Mouse (Mus musculus) urinary bladder, postnatal 4 days (tissue): ENCODE measurements around the gene Zbtb42.

Experiments
- DNase-seq, 2 experiments: peaks; one replicate each; pipeline ENCODE4 v3.0.0; 2021 to 2022; ENCODE audit warnings: low spot score in 2 of 2

Gene Zbtb42

DNA sequence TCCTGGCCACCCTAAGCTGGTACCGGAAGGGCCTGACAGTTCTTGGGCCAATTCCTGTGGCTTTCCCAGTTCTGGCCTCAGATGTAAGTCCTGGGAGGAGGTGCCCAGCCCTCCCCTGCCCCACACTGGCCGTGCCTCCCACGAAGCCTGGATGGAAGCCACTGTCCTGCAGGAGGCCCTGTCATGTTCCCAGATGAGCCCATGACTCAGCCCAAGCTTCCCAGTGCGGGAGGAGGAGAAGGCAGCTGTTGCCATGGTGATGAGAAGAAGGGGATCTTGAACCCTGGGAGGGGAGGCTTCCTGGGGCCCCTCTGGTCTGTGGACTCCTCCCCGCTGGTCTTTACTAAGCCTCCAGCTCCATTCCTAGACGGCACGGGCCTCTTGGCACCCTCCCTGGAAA lies 4.7 kb downstream of the Zbtb42 start:
- DNase-seq = no peak

DNA sequence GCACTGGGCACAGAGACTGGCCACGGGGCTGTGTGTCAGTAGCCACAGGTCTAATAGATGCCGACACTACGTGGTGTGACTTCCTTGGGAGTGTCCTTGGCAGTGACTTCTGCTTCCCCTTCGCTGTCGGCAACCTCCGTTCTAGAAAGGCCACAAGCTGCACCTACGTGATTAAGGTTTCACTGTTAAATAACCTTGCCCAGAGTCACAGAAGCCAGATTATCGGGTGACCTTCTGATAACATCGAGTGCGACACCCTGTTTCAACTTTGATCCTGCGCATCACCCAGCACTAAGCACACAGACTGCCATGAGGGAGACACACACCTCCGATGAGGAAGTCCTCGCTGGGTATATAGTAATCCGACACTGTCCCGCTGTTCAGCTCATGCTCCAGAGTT lies 9.8 kb downstream of the Zbtb42 start:
- DNase-seq = no peak

GRCm38 (mm10) chr12:112693185-112694126 lies 14.8 kb downstream of the Zbtb42 start:
- peak; percentile 93 to 94 for DNase-seq

DNA sequence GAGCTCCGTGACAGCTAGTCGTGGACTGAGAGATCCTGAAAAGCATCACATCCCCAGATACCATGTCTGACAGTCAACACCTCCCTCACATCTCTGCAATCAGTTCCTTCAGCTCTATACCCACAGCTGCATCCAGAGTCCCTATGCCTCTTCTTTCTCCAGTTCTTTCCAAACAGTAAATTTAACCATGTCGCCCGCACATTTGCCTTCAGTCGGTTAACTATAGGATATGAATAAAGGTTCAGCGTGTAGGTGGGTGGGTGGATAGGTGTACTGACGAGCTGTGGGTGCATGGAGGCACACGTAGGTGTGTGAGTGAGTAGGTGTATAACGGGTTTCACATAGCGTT lies 15.5 kb downstream of the Zbtb42 start:
- DNase-seq = no peak

DNA sequence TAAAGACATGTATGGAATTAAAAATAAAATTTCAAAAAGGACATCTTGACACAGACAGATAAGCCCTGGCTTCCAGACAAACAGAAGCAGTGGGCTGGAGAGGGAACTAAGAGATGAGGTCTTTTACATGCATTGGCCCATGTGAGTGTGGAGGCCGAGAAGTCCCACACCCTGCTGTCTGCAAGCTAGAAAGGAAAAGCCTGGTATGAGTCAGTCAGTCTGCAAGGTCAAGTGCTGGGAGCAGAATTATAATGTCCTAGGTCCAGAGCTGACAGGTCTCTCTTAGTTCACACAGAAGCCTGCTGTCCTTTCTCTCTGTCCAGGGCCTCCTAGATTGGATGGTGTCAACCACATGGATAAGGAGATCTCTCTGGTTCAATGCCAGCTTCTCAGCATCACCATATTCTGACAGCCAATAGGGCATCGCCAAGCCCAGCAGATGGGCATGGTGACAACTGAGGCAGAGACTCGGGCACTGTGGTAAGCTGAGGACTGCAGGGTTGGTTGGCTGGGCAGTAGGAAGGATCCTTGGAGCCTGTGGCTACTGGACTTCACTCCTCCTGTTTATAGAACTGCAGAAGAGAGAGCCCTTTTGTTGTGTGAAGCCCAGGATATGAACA lies 18.3 kb downstream of the Zbtb42 start:
- DNase-seq = no peak

DNA sequence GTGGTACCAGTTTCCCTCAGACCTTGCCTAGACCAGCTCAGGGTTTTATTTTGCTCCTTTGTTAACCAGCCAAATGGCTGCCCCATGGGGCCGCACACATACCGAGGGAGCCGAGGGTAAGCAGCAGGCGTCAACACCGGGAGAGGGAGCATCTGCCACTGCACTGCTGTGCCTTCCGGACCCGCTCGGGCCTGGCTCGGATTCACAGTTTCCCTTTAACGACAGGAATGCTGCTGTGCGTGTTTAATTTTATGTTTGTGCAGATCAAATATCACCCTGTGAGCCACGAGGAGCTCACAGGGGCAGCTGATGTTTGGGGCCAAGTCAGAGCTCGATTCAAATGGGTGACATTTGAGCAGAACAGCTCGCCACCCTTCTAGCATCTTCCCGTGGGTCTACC lies 21.9 kb downstream of the Zbtb42 start:
- no peak for DNase-seq

GRCm38 (mm10) chr12:112702374-112703320 lies 24.0 kb downstream of the Zbtb42 start:
- DNase-seq = no peak

DNA sequence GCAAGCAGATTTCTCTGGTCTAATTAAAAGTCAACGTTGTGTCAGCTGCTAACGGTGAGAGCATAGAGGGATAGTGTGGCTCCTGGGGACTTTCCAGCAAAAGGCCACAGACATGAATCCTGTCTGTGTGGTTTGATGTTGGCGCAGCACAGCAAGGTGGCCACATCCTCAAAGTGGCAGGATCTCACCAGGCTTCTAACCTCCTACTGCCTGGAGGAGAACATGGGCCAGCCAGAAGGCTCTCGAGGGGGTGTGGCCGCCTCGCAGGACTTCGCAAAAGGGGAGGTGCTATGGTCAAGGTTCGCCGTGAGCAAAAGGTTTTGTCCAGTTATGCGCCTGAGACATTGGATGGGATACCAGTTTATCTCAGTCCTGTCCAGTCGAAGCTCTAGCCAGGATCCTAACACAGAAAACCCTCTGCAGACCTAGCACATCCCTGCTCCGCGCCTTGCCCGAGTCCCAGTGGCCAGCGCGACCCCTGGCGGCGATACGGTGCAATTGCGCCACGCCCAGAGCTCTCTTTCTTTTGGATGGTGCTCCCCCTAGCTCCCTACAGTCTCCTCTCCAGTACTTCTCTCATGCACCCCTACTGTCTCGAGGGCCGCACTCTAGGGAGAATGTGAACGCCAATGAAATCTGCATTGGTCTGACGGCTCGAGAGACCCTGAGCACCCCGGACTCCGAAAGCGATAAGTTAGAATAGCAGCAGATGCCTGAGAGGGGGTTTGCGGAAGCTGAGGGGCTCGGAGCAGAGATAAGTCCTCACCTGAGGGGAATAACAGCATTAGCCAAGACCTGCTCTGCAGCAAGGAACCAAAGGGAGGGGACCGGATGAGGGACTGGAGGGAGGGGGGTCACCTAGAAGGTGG lies 28.3 kb downstream of the Zbtb42 start:
- peak; percentile 86 to 91 for DNase-seq

DNA sequence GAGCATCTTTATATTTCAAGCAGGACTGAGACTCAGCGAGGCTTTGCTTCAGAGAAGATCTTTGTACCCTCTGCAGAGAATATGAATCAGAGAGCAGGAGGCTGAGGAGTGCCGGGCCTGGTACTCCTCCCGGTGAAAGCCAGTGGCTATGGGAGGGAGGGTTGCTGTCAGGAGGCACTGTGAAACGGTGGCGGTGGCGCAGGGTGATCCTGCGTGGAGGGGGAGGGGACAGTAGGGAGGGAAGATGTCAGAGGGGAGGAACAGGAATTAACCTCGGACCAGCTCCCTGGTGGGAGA lies 28.9 kb downstream of the Zbtb42 start:
- no peak for DNase-seq

- no peak for DNase-seq
These were observed 35.4 kb downstream of the Zbtb42 start for GRCm38 (mm10) chr12:112713984-112714383.

DNA sequence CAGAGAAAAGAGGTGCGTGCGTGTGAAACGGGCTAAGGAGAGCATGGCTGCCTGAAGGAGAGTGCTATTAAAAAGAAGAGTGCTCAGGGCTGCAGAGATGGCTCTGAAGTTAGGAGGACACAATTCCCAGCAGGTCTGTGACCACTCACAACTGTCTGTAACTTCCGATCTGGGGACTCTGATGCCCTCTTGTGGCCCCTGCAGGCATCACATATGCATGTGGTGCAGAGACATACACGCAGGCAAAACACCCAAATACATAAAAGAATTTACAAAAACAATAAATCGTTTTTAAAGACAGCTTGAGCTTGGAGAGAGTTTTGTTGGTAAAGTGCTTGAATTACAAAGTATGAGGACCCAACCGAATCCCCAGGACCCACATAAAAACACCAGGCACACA lies 38.5 kb downstream of the Zbtb42 start:
- no peak for DNase-seq

DNA sequence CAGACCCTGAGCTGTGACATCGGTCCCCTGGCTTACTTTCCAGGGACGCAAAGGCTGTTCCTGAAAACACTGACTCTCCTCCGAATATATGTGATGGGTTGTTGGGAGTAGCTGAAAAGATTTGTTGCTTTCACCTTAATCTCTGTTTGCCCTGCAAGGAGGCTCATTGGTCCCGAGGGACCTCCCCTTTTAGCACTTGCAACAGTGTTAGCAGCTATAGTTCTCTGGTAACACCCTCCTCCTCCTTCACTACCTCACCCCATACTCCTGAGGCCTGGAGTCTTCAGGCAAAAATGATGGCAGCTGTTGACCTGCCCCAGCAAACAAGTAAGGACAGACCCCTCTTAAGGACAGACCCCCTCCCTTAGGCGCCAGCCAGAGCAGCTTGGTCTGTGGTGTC lies 40.4 kb downstream of the Zbtb42 start:
- no peak for DNase-seq

DNA sequence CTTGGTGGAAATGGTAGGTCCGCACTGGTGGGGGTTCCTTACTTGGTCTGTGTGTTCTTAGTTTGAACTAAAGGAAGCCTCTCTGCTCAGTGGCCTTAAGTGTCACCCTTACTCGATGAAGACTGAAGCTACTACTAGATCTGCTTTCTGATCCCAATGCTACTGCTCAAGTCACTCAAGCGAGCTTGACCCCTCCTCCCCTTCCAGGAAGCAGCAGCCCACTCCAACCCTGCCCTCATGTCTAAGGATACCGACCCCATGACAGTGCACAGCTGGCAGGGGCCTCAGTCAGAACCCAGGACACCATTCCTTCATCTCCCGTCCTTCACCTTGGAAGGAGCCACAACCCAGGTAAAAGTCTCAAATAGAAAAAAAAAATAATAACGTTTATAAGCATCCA lies 41.6 kb downstream of the Zbtb42 start, which contains the start of gene Cep170b:
Gene Cep170b (plus strand): TSS at position 240 of the 400 bp plus-strand sequence.
- DNase-seq = no peak

GRCm38 (mm10) chr12:112720890-112721423 lies 42.3 kb downstream of the Zbtb42 start:
- no peak for DNase-seq

DNA sequence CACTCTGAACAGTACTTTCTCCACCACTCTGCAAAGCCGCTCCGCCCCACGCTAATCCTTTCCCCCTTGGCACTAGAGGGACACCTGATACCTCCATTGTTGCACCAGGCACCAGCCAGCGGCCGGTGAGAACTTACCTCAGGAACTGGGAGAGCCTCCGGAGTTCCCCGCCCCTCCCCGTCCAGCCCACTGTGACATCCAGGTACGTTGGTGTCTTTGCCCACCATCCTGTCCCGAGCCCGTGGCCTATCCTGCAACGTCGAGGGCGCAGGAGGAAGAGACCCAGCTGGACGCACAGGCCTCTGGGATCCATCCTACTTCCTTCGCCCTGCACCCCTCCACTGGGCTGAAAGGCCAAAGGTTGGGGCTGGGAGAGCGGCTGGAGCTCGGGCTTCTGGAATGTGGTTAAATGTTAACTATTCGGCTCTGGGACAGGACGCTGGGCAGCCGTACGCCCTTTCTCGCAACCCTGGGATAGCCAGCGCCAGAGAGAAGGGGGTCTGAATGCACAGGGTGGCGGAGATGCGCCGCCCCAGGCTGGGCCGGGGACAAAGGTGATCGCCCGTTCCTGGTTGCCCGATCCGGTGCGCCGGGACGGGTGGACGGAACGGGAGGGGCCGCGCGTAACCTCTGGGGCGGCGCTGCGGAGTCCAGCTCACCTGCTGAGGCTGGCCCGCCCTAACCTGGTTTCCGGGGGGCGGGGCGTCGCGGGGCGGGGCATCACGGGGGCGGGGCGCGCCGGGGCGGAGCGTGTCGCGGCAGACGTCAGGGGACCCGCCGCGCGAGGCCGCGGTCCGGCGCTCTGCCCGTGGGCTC lies 43.0 kb downstream of the Zbtb42 start:
- peak in 1 of 2 experiments; percentile 57 for DNase-seq

- peak in 1 of 2 experiments; percentile 64 for DNase-seq
These were observed 43.8 kb downstream of the Zbtb42 start for GRCm38 (mm10) chr12:112722240-112723027.

GRCm38 (mm10) chr12:112723028-112723330 lies 44.4 kb downstream of the Zbtb42 start:
- DNase-seq = no peak

GRCm38 (mm10) chr12:112723445-112723844 lies 44.8 kb downstream of the Zbtb42 start:
- no peak for DNase-seq

- DNase-seq = peak; percentile 53 to 79
These were observed 45.6 kb downstream of the Zbtb42 start for GRCm38 (mm10) chr12:112724077-112724805.
